Mouse (Mus musculus) urinary bladder, postnatal 25 days (tissue): ENCODE measurements at regions not wholly inside any gene's neighbourhood (a gene's known extent, or its start where the extent isn't known, plus 50 kb on each side); places are given as distances from the start of the nearest gene placed in this dataset.
A peak's percentile ranks its signal among the peaks of the same experiment; 100 is the strongest.
"Not testable (repeated sequence)": the region's sequence is repeated elsewhere in the genome, so short reads cannot be mapped to it uniquely, and the experiment has no call there.

Experiments used
- DNase-seq: peaks from one replicate; pipeline ENCODE4 v3.0.0; 2022; ENCODE audit warnings: low spot score

DNA sequence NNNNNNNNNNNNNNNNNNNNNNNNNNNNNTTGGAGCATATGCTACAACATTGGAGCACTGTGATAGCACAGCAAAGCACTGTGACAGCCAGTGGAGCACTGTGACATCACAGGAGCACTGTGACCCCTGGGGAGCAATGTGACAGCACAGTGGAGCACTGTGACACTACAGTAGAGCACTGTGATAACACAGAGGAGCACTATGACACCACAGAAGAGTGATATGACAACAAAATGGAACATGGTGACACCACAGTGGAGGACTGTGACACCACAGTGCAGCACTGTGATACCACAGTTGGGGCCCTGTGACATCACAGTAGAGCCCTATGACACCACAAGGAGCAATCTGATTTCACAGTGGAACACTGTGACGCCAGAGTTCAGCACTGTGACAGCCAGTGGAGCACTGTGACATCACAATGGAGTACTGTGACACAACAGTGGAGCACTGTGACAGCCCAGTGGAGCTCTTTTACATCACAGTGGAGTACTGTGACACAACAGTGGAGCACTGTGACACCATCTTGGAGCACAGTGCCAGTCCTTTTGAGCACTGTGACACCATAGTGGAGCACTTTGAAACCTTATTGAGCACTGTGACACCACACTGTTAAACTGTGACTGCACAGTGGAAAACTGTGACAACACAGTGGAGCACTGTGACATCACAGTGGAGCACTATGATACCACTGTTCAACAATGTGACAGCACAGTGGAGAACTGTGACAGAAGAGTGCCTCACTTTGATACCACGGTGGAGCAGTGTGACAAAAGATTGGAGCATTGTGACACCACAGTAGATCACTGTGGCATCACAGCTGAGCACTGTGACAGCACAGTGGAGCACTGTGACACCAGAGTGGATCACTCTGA lies 116.9 kb upstream of the Vmn1r2 start:
- peak; percentile 1 for DNase-seq

DNA sequence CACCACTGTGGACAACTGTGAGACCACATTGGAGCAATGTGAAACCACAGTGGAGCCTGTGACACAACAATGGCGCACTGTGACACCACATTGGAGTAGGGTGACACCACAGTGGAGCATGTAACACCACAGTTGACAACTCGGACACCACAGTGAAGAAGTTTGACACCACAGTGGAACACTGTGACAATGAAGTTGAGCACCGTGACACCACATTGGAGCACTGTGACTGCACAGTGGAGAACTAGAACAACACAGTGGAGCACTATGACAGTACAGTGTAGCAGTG lies 116.3 kb upstream of the Vmn1r2 start:
- DNase-seq, result no peak

DNA sequence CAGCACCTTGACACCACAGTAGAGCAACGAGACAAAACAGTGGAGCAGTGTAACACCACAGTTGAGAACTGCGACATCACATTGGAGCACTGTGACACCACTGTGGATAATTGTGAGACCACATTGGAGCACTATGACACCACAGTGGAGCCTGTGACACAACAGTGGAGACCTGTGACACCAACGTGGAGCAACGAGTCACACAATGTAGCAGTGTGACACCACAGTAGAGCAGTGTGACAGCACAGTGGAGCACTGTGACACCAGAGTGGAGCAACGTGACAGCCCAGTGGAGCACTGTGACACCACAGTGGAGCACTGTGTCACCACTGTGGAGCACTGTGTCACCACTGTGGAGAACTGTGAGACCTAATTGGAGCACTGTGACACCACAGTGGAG lies 115.9 kb upstream of the Vmn1r2 start:
- DNase-seq, result no peak

DNA sequence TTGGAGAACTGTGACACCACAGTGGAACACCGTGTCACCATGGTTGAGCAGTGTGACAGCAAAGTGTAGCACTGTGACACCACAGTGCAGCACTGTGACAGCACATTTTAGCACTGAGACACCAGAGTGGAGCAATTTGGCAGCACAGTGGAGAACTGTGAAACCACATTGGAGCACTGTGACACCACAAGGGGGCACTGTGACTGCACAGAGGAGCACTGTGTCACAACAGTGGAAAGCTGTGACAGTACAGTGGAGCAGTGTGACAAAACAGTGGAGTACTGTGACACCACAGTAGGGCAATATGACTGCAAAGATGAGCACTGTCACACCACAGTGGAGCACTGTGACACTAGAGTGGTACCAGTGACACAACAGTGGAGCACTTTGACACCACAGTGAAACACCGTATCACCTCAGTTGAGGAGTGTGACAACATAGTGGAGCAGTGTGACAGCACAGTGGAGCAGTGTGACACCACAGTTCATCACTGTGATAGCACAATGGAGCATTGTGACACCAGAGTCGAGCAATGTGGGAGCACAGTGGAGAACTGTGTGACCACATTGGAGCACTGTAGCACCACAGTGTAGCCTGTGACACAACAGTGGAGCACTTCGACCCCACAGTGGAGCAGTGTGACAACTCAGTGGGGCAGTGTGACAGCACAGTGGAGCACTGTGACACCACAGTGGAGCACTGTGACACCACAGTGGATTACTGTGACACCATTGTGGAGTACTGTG lies 114.6 kb upstream of the Vmn1r2 start:
- peak; percentile 1 for DNase-seq

DNA sequence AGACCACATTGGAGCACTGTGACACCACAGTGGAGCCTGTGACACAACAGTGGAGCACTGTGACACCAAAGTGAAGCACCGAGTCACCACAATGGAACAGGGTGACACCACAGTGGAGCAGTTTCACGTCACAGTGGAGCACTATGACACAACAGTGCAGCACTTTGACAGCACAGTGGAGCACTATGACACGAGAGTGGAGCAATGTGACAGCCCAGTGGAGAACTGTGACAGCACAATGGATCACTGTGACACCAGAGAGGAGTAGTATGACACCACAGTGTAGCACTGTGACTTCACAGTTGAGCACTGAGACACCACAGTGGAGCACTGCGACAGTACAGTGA lies 114.1 kb upstream of the Vmn1r2 start:
- no peak for DNase-seq

DNA sequence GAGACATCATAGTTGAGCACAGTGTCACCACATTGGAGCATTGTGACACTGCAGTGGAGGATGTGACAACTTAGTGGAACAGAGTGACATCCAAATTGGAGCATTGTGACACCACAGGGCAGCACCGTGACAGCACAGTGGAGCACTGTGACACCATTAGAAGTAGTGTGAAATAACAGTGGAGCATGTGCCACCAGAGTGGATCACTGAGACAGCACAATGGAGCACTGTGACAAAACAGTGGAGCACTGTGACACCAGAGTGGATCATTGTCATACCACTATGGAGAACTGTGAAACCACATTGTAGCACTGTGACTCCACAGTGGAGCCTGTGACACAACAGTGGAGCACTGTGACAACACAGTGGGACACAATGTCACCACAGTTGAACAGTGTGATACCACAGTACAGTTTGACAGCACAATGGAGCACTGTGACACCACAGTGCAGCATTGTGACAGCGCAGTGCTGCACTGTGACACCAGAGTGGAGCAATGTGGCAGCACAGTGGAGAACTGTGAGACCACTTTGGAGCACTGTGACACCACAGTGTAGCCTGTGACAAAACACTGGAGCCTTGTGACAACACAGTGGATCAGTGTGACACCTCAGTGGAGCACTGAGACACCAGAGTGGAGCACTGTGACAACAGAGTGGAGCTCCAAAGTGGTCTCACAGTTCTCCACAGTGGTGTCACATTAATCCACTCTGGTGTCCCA lies 113.5 kb upstream of the Vmn1r2 start:
- DNase-seq, result no peak

DNA sequence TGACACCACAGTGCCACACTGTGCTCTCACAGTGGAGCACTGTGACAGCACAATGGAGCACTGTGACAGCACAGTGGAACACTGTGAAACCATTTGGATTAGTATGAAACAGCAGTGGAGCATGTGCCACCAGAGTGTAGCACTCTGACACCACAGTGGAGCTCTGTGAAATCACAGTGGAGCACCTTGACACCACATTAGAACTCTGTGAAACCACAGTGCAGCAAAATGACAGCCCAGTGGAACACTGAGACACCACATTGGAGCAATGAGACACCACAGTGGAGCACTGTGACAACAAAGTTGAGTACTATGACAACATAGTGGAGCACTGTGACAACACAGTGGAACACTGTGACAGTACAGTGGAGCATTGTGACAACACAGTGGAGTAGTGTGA lies 112.2 kb upstream of the Vmn1r2 start:
- peak; percentile 1 for DNase-seq

DNA sequence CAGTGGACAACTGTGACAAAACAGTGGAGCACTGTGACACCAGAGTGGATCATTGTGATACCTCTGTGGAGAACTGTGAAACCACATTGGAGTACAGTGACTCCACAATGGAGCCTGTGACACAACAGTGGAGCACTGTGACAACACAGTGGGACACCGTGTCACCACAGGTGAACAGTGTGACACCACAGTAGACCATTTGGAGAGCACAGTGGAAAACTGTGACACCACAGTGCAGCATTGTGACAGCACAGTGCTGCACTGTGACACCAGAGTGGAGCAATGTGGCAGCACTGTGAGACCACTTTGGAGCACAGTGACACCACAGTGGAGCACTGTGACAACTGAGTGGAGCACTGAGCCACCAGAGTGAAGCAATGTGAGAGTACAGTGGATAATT lies 111.7 kb upstream of the Vmn1r2 start:
- peak; percentile 1 for DNase-seq

DNA sequence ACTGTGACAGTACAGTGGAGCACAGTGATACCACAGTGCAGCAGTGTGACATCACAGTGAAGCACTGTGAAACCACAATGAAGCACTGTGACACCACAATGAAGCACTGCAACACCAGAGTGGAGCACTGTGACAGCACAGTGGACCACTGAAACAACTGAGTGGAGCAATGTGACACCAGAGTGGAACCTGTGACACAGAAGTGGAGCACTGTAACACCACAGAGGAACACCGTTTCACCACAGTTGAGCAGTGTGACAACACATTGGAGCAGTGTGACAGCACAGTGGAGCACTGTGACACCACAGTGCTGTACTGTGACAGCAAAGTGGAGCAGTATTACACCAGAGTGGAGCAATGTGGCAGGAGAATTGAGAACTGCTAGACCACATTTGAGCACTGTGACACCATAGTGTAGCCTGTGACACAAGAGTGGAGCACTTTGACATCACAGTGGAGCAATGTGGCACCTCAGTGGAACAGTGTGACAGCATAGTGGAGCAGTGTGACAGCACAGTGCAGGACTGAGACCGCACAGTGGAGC lies 107.5 kb upstream of the Vmn1r2 start:
- peak; percentile 1 for DNase-seq

DNA sequence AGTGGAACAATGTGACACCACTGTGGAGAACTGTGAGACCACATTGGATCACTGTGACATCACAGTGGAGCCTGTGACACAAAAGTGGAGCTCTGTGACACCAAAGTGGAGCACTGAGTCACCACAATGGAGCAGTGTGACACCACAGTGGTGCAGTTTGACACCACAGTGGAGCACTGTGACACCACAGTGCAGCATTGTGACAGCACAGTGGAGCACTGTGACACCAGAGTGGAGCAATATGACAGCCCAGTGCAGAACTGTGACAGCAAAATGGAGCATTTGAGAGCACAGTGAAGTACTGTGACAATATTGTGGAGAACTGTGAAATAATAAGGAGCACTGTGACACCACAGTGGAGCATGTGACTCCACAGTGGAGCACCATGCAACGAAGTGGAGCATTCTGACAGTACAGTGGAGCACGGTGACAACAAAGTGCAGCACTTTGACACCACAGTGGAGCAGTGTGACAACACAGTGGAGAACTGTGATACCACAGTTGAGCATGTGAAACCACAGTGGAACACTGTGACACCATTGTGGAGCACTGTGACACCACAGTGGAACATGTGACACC lies 105.0 kb upstream of the Vmn1r2 start:
- peak; percentile 1 for DNase-seq

DNA sequence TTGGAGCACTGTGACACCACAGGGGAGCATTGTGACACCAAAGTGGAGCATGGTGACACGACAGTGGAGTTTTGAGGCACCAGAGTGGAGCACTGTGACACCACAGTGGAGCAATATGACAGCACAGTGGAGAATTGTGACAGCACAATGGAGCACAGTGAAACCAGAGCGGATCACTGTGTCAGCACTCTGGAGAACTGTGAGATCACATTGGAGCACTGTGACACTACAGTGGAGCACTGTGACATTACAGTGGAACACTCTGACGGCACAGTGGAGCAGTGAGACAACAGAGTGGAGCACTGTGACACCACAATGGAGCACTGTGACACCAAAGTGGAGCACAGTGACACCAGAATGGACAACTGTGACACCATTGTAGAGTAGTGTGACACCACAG lies 103.2 kb upstream of the Vmn1r2 start:
- DNase-seq, result no peak

DNA sequence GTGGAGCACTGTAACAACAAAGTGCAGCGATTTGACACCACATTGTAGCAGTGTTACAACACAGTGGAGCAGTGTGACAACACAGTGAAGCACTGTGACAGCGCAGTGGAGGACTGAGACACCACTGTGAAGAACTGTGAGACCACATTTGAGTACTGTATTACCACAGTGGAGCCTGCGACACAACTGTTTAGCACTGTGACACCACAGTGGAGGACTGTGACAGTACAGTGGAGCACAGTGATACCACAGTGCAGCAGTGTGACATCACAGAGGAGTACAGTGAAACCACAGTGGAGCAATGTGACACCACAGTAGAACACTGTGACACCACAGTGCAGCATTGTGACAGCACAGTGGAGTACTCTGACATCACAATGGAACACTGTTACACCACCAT lies 102.5 kb upstream of the Vmn1r2 start:
- DNase-seq, result no peak

DNA sequence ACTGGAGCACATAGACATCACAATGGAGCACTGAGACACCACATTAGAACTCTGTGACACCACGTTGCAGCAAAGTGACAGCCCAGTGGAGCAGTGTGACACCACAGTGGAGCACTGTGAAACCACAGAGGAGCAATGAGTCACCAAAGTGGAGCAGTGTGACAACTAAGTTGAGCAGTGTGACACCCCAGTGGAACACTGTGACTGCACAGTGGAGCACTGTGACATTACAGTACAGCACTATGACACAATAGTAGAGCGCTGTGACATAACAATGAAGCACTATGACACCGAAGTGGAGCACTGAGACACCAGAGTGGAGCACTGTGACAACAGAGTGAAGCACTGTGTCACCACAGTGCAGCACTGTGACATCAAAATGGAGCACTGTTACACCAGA lies 101.8 kb upstream of the Vmn1r2 start:
- not testable (repeated sequence) for DNase-seq

DNA sequence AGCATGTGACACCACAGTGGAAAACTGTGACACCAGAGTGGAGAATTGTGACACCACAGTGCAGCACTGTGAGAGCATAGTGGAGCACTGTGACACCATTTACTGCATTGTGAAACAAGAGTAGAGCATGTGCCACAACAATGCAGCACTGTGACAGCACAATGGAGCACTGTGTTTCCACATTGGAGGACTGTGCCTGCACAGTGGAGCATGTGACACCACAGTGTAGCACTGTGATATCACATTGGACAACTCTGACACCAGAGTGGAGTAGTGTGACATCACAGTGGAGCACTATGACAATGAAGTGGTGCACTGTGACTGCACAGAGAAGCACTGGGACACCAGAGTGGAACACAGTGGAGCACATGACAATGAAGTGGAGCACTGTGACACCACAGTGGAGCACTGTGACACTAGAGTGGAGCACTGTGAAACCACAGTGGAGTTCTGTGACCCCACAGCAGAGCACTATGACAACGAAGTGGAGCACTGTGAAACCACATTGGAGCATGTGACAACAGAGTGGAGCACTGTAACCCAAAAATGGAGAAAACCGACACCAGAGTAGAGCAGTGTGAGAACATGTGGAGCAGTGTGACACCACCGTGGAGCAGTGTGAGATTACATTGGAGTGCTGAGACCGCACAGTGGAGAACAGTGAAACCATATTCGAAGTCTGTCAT lies 100.9 kb upstream of the Vmn1r2 start:
- peak; percentile 1 for DNase-seq

DNA sequence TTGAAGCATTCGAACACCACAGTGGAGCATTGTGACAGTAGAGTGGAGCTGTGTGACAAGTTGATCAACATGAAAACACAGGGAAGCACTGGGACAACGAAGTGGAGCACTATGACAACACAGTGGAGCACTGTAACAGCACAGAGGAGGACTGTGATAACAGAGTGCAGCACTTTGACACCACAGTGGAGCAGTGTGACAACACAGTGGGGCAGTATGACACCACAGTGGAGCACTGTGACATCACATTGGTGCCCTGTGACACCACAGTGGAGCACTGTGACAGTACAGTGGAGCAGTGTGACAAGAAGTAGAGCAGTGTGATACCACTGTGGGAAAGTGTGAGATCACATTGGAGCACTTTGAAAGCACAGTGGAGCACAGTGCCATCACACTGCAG lies 99.9 kb upstream of the Vmn1r2 start:
- DNase-seq, result peak; percentile 1

DNA sequence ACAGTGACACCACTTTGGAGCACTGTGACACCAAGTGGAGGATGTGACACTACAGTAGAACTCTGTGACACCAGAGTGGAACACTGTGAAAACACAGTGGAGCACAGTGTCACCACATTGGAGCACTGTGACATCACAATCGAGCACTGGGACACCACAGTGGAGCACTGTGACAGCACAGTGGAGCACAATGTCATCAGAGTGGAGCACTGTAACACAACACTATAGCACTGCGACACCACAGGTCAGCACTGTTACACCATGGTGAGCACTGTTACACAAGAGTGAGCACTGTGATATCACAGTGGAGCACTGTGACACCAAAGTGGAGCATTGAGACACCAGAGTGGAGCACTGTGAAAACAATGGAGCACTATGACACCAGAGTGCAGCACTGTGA lies 99.5 kb upstream of the Vmn1r2 start:
- peak; percentile 22 for DNase-seq

DNA sequence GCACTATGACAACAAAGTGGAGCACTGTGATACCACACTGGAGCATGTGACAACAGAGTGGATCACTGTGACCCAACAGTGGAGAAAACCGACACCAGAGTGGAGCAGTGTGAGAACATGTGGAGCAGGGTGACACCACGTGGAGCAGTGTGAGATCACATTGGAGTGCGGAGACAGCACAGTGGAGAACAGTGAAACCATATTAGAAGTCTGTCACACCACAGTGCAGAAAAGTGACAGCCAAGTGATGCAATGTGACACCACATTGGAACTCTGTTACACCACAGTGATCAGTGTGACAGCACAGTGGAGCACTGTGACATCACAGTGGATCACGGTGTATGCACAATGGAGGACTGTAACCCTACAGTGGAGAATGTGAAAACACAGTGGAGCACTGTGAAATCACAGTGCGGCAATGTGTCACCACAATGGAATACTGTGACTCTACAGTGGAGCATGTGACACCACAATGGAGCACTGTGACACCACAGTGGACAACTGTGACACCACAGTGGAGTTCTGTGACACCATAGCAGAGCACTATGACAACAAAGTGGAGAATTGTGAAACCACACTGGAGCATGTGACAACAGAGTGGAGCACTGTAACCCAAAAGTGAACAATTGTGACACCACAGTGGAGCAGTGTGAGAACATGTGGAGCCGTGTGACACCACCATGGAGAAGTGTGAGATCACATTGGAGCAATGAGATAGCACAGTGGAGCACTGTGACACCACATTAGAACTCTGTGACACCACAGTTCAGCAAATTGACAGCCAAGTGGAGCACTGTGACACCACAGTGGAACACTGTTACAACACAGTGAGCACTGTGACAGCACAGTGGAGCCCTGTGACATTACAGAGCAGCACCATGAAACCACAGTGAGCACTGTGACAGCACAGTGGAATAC lies 98.6 kb upstream of the Vmn1r2 start:
- peak; percentile 3 for DNase-seq

DNA sequence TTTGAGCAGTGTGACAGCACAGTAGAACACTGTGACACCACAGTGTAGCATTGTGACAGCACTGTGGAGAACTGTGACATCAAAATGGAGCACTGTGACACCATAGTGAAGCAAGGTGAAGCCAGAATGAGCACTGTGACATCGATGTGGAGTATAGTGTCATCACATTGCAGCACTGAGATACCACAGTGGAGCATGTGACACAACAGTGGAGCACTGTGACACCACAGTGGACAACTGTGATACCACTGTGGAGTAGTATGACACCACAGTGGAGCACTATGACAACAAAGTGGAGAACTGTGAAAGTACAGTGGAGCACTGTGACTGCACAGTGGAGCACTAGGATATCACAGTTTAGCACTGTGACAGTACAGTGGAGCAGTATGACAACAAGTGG lies 97.8 kb upstream of the Vmn1r2 start:
- peak; percentile 2 for DNase-seq

DNA sequence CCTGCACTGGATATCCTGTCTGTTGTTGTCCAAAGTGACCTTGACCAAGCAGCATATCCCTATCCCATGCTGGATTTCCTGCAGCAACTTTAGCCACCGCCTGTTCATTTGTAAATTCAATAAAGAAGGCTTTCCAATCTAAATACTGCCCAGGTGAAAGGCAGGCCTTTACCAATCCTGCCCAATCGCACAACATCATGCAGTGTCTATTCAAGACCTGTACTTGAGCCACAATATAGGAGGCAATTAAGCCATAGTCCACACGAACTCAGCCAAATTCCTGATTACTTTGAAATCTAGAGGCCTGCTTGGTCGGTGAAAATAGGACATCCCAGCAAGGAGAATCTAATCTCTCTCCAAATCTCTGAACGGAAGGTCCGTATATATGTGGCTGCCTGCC lies 95.8 kb upstream of the Vmn1r2 start:
- not testable (repeated sequence) for DNase-seq

DNA sequence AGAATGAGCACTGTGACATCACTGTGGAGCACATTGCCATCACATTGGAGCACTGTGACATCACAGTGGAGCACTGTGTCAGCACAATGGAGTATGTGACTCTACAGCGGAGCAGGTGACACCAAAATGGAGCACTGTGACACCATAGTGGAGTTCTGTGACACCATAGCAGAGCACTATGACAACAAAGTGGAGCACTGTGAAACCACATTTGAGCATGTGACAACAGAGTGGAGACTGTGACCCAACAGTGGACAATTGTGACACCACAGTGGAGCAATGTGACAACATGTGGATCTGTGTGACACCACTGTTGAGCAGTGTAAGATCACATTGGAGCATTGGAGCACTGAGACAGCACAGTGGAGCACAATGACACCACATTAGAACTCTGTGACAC lies 87.2 kb upstream of the Vmn1r2 start:
- peak; percentile 1 for DNase-seq
